Mouse (Mus musculus): ENCODE results near the gene Snrnp35. TPM values are rescaled to one million over a fixed set of nuclear protein-coding genes. Genes with fewer than 3 reads are reported as not detected.

Gene Snrnp35
- polyA plus RNA-seq, 1 experiment from 2014 or later, result 6.5 TPM

DNA sequence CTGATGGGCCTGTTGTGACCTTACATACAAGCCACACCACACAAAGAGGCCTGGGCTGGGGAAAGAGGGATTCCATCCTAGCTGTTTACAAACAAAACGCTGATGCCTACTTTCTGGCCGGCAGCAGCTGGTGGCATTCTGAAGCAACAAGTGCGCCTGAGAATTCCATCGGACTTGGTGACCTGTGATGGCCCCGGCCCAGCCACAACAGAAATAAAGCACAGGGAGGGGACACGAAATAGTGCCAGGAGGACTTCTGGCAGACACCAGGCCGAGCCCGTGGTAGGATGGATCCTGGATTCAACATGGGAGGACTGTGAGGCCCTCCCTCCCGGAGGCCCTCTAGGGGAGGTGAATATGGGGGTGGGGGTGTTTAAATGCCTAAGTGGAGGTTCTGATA is 45.9 kb downstream of the Snrnp35 start:
- peaks cover 22% of the 10 kb centered on the region for H3K4me1 ChIP-seq (ENCODE audit: insufficient read depth)
- H3K36me3 ChIP-seq (replicated peaks; ENCODE audit: insufficient read depth, low read length), result no peaks in the 10 kb centered on the region
- peaks cover 30% of the 10 kb centered on the region for H3K27me3 ChIP-seq (ENCODE audit: insufficient read depth, low read length)
- no peak for ATAC-seq
- DNase-seq, result no peak
- H3K4me2 ChIP-seq (ENCODE audit: low read depth, low read length), result peak overlapping the region; percentile 38
- WGBS (ENCODE audit: insufficient replicate concordance), result 54% methylated on average over 9 of the region's 9 CpGs
- peak overlapping the region; percentile 16; the same call in 1 of the 2 replicates for H3K27ac ChIP-seq (ENCODE audit: low read depth)
- no peak for TF ChIP-seq EP300 (IDR thresholded peaks at IDR 0.05; ENCODE audit: low read depth)
- no peak for TF ChIP-seq CTCF (IDR thresholded peaks at IDR 0.05; ENCODE audit: low read depth)
- no peak overlapping the region; the same call in 1 of the 2 replicates for H3K9ac ChIP-seq (replicated peaks)
- no peak overlapping the region for H3K4me3 ChIP-seq (ENCODE audit: low read depth, low read length)
- H3K9me3 ChIP-seq (ENCODE audit: low read length), result no peaks in the 10 kb centered on the region

DNA sequence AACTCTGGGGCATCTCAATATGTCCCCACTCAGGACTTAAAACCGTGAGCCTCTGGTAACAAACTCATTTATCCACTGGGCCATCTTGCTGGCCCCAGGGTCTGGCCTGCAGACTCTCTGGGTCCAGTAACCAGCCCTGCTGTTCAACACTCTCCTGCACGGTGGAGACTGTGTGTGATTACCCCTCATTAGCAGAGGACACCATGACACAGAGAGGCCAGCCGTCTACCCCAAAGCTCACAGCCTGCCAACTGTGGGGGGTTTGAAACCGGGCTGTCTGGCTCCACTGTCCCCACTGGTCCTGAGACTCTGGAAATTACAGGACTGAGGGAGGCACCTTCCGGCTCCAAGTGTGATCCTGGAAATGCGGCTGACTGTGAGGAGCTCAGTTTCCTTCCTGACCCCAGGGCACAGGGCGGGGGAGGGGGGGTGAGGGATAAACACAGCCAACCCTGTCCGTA is 46.3 kb downstream of the Snrnp35 start:
- peak overlapping the region; percentile 38 for H3K4me2 ChIP-seq (ENCODE audit: low read depth, low read length)
- H3K36me3 ChIP-seq (replicated peaks; ENCODE audit: insufficient read depth, low read length), result no peaks in the 10 kb centered on the region
- H3K4me3 ChIP-seq (ENCODE audit: low read depth, low read length), result no peak overlapping the region
- H3K27ac ChIP-seq (ENCODE audit: low read depth), result peak overlapping the region; percentile 16; the same call in 1 of the 2 replicates
- no peaks in the 10 kb centered on the region for H3K9me3 ChIP-seq (ENCODE audit: low read length)
- ATAC-seq (no peak), DNase-seq (no peak)
- H3K27me3 ChIP-seq (ENCODE audit: insufficient read depth, low read length), result peaks cover 30% of the 10 kb centered on the region
- 43% methylated on average over 8 of the region's 8 CpGs for WGBS (ENCODE audit: insufficient replicate concordance)
- no peak for TF ChIP-seq CTCF (IDR thresholded peaks at IDR 0.05; ENCODE audit: low read depth)
- TF ChIP-seq EP300 (IDR thresholded peaks at IDR 0.05; ENCODE audit: low read depth), result no peak
- H3K4me1 ChIP-seq (ENCODE audit: insufficient read depth), result peaks cover 22% of the 10 kb centered on the region
- H3K9ac ChIP-seq (replicated peaks), result no peak overlapping the region; the same call in 1 of the 2 replicates

DNA sequence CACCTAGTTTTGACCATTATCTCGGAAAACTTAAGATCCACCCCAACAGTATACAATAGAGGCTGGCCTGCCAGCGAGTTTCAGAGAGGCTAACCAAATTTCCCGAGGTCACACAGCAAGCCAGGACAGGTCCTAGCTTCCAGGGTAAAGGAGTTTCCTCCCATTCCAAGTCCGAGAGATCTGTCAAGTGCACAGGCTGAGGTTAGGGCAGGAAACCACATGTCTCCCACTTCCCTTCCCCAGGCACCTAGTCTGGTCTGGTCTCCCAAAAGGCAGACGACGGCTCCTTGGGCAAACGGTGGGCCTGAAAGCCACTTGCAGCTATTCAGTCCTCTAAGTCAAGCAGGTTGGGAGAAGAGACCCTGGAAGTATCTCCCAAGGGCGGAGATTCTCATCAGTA is 46.8 kb downstream of the Snrnp35 start:
- no peaks in the 10 kb centered on the region for H3K36me3 ChIP-seq (replicated peaks; ENCODE audit: insufficient read depth, low read length)
- H3K4me3 ChIP-seq (ENCODE audit: low read depth, low read length), result peak overlapping the region; percentile 70; the same call in 1 of the 2 replicates
- ATAC-seq, result no peak
- no peak for DNase-seq
- H3K4me2 ChIP-seq (ENCODE audit: low read depth, low read length), result peak overlapping the region; percentile 83
- peaks cover 22% of the 10 kb centered on the region for H3K4me1 ChIP-seq (ENCODE audit: insufficient read depth)
- peak overlapping the region; percentile 16; the same call in 1 of the 2 replicates for H3K27ac ChIP-seq (ENCODE audit: low read depth)
- peaks cover 30% of the 10 kb centered on the region for H3K27me3 ChIP-seq (ENCODE audit: insufficient read depth, low read length)
- no peak overlapping the region for H3K9ac ChIP-seq (replicated peaks)
- no peaks in the 10 kb centered on the region for H3K9me3 ChIP-seq (ENCODE audit: low read length)
- TF ChIP-seq EP300 (IDR thresholded peaks at IDR 0.05; ENCODE audit: low read depth) (no peak), CTCF (IDR thresholded peaks at IDR 0.05; ENCODE audit: low read depth) (no peak)
- WGBS (ENCODE audit: insufficient replicate concordance), result 26% methylated on average over 8 of the region's 8 CpGs

DNA sequence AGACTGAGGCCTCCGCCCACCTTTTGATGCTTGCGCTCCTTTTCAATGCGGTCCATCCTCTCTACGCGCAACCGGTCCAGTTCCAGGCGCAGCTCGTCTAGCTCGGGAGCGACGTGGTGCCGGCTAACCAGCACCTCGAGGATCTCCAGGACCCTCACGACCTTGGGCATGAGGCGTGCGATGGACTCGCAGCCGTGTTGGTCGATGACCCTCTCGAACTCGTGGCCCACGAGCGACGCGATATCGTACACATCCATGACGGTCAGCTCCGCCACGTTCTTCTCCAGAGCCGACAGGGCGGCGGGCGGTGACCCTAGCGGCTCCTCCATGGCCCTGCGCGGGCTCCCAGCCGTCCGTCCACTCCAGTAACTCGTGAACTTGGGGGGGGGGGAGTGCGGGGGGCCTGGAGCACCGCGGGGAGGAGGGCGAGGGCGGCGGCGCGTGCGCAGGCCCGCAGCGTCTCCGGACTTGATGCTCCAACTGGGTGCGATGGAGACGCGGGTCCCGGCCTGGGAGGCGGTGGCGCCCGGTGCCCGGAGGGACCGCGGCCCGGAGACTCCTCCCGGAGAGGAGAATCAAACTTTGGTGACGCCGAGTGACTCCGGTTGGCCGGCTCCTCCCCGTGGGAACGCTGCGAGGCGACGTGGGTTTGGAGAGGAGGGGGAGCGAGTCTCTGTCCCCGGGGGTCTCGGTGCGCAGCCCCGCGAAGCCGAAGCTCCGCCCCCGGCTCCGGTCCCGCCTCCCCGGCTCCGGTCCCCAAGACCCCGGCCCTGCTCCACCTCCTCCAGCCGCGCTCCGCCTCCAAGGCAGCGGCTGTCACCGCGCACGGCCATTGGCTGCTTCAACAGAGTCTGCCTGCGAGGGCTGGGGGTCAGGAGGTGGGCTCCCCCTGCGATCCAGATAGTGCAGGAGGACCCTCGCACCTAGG is 48.0 kb downstream of the Snrnp35 start, which contains the start of gene Rilpl1:
TSS of gene Rilpl1 (minus strand) at position 737 of the 928 bp plus-strand sequence.
- peak; percentile 56 for ATAC-seq

DNA sequence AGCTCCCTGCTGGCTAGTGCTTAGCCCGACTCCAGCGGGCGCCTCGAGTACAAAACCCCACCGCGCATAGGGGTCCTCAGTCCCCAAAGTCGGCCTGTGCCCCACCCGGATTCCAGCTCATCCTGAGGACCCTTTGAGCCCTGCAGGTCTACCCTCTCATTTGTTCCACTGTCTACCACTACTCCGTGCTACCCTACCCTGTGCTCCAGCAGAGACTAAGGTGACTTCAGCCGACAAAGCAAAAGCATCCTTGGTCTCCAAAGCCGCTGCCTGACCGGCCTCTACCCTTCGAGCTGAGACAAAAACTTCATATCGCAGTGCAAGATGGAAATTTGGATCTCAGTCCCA is 48.6 kb downstream of the Snrnp35 start:
- H3K4me3 ChIP-seq (ENCODE audit: low read depth, low read length), result peak overlapping the region; percentile 70
- H3K27ac ChIP-seq (ENCODE audit: low read depth), result peak overlapping the region; percentile 68
- no peaks in the 10 kb centered on the region for H3K9me3 ChIP-seq (ENCODE audit: low read length)
- H3K4me1 ChIP-seq (ENCODE audit: insufficient read depth), result peaks cover 23% of the 10 kb centered on the region
- peak overlapping the region; percentile 83 for H3K4me2 ChIP-seq (ENCODE audit: low read depth, low read length)
- WGBS (ENCODE audit: insufficient replicate concordance), result 18% methylated on average over 14 of the region's 14 CpGs
- peaks cover 30% of the 10 kb centered on the region for H3K27me3 ChIP-seq (ENCODE audit: insufficient read depth, low read length)
- DNase-seq, result no peak
- no peak for TF ChIP-seq EP300 (IDR thresholded peaks at IDR 0.05; ENCODE audit: low read depth)
- TF ChIP-seq CTCF (IDR thresholded peaks at IDR 0.05; ENCODE audit: low read depth), result no peak
- ATAC-seq, result no peak
- H3K9ac ChIP-seq (replicated peaks), result peak overlapping the region; percentile 65
- no peaks in the 10 kb centered on the region for H3K36me3 ChIP-seq (replicated peaks; ENCODE audit: insufficient read depth, low read length)

More for the DNA sequence above, 48.0 kb downstream of the Snrnp35 start, which contains the start of gene Rilpl1:
- no peaks in the 10 kb centered on the region for H3K9me3 ChIP-seq (ENCODE audit: low read length)
- peak within 1 kb of the TSS; percentile 83 for H3K4me2 ChIP-seq (ENCODE audit: low read depth, low read length)
- peak within 1 kb of the TSS; percentile 65 for H3K9ac ChIP-seq (replicated peaks)
- peak within 1 kb of the TSS; percentile 70 for H3K4me3 ChIP-seq (ENCODE audit: low read depth, low read length)
- 3% methylated on average over 82 of the region's 96 CpGs for WGBS (ENCODE audit: insufficient replicate concordance)
- no peaks in the 10 kb centered on the region for H3K36me3 ChIP-seq (replicated peaks; ENCODE audit: insufficient read depth, low read length)
- H3K27me3 ChIP-seq (ENCODE audit: insufficient read depth, low read length), result peaks cover 30% of the 10 kb centered on the region
- peak within 1 kb of the TSS; percentile 68 for H3K27ac ChIP-seq (ENCODE audit: low read depth)
- TF ChIP-seq EP300 (IDR thresholded peaks at IDR 0.05; ENCODE audit: low read depth) (no peak), CTCF (IDR thresholded peaks at IDR 0.05; ENCODE audit: low read depth) (no peak)
- peak; percentile 55 for DNase-seq
- peaks cover 22% of the 10 kb centered on the region for H3K4me1 ChIP-seq (ENCODE audit: insufficient read depth)

DNA sequence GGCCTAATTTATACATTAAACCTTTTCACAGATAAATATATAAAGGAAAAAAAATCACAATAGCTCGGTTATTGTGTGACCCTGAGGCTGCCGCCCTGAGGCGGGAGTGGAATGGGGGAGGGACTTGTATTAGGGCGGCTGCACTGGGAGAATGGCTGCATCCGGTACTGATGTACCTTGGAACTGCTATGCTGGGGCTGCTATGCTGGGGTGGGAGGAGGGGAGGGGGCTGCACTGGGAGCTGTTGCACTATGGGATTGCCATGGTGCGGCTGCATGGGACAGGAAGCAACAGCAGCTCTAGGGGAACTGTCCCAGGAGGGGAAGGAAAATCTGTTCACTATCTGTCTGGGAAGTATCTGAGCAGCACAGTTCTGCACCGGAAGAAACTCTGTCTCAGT is 49.5 kb downstream of the Snrnp35 start:
- no peak for TF ChIP-seq EP300 (IDR thresholded peaks at IDR 0.05; ENCODE audit: low read depth)
- no peak for TF ChIP-seq CTCF (IDR thresholded peaks at IDR 0.05; ENCODE audit: low read depth)

More for the DNA sequence above, 49.5 kb downstream of the Snrnp35 start:
- Histone ChIP-seq H3K4me2 (ENCODE audit: low read depth, low read length) (no peak overlapping the region), H3K9me3 (ENCODE audit: low read length) (no peaks in the 10 kb centered on the region), H3K9ac (replicated peaks) (no peak overlapping the region), H3K36me3 (replicated peaks; ENCODE audit: insufficient read depth, low read length) (no peaks in the 10 kb centered on the region), H3K4me1 (ENCODE audit: insufficient read depth) (peaks cover 25% of the 10 kb centered on the region), H3K4me3 (ENCODE audit: low read depth, low read length) (no peak overlapping the region), H3K27me3 (ENCODE audit: insufficient read depth, low read length) (peaks cover 30% of the 10 kb centered on the region), H3K27ac (ENCODE audit: low read depth) (no peak overlapping the region; the same call in 1 of the 2 replicates)
- DNase-seq, result no peak
- ATAC-seq, result no peak
- 12% methylated on average over 7 of the region's 7 CpGs for WGBS (ENCODE audit: insufficient replicate concordance)

Data from liver, postnatal 0 days (tissue).